Mouse (Mus musculus): ENCODE measurements around the gene Fam129a. TPM values are rescaled to one million over a fixed set of nuclear protein-coding genes. Genes with fewer than 3 reads are reported as not detected.

The Fam129a gene
- total RNA-seq, 2 experiments from 2014 or later: 12.9 to 19.3 TPM

- no peak for DNase-seq (ENCODE audit: low spot score)
- intact Hi-C loops (cut with DNase I): no loop called here
Observed at GRCm38 (mm10) chr1:151660251-151660650, 89.3 kb downstream of the Fam129a start.

- DNase-seq (ENCODE audit: low spot score): no peak
- intact Hi-C loops (cut with DNase I): no loop called here
Observed at GRCm38 (mm10) chr1:151660883-151661282, 89.9 kb downstream of the Fam129a start.

GRCm38 (mm10) chr1:151661684-151662439 is 90.9 kb downstream of the Fam129a start:
- no peak for DNase-seq (ENCODE audit: low spot score)
- intact Hi-C loops (cut with DNase I): no loop called here

- intact Hi-C loops (cut with DNase I): no loop called here
- DNase-seq (ENCODE audit: low spot score): no peak
Observed at GRCm38 (mm10) chr1:151662958-151663357, 92.0 kb downstream of the Fam129a start.

GRCm38 (mm10) chr1:151664384-151664783 is 93.4 kb downstream of the Fam129a start:
- intact Hi-C loops (cut with DNase I): no loop called here
- no peak for DNase-seq (ENCODE audit: low spot score)

GRCm38 (mm10) chr1:151664837-151665431 is 93.9 kb downstream of the Fam129a start:
- DNase-seq (ENCODE audit: low spot score): no peak
- intact Hi-C loops (cut with DNase I): no loop called here

- intact Hi-C loops (cut with DNase I): no loop called here
- DNase-seq (ENCODE audit: low spot score): no peak
Observed at GRCm38 (mm10) chr1:151667351-151668074, 96.5 kb downstream of the Fam129a start.

- intact Hi-C loops (cut with DNase I): no loop called here
- no peak for DNase-seq (ENCODE audit: low spot score)
Observed at GRCm38 (mm10) chr1:151670006-151670591, 99.1 kb downstream of the Fam129a start.

- DNase-seq (ENCODE audit: low spot score): no peak
- intact Hi-C loops (cut with DNase I): no loop called here
Observed at GRCm38 (mm10) chr1:151675684-151676083, 104.7 kb downstream of the Fam129a start.

- DNase-seq (ENCODE audit: low spot score): no peak
- intact Hi-C loops (cut with DNase I): no loop called here
Observed at GRCm38 (mm10) chr1:151677185-151677809, 106.3 kb downstream of the Fam129a start.

GRCm38 (mm10) chr1:151677975-151678374 is 107.0 kb downstream of the Fam129a start:
- DNase-seq (ENCODE audit: low spot score): no peak
- intact Hi-C loops (cut with DNase I): no loop called here

- intact Hi-C loops (cut with DNase I): no loop called here
- DNase-seq (ENCODE audit: low spot score): no peak
Observed at GRCm38 (mm10) chr1:151679153-151679552, 108.2 kb downstream of the Fam129a start.

- intact Hi-C loops (cut with DNase I): no loop called here
- no peak for DNase-seq (ENCODE audit: low spot score)
Observed at GRCm38 (mm10) chr1:151679883-151680613, 109.1 kb downstream of the Fam129a start.

GRCm38 (mm10) chr1:151680971-151681370 is 110.0 kb downstream of the Fam129a start:
- no peak for DNase-seq (ENCODE audit: low spot score)
- intact Hi-C loops (cut with DNase I): no loop called here

GRCm38 (mm10) chr1:151682896-151683295 is 111.9 kb downstream of the Fam129a start:
- DNase-seq (ENCODE audit: low spot score): no peak
- intact Hi-C loops (cut with DNase I): no loop called here

GRCm38 (mm10) chr1:151684451-151684892 is 113.5 kb downstream of the Fam129a start:
- intact Hi-C loops (cut with DNase I): no loop called here
- DNase-seq (ENCODE audit: low spot score): no peak

- DNase-seq (ENCODE audit: low spot score): no peak
- intact Hi-C loops (cut with DNase I): no loop called here
Observed at GRCm38 (mm10) chr1:151684978-151685377, 114.0 kb downstream of the Fam129a start.

- no peak for DNase-seq (ENCODE audit: low spot score)
- intact Hi-C loops (cut with DNase I): no loop called here
Observed at GRCm38 (mm10) chr1:151685666-151686309, 114.8 kb downstream of the Fam129a start.

- peak; percentile 45 for DNase-seq (ENCODE audit: low spot score)
- intact Hi-C loops (cut with DNase I): no loop called here
Observed at GRCm38 (mm10) chr1:151686696-151687095, 115.7 kb downstream of the Fam129a start.
